Mouse (Mus musculus) T-cell, adult 2 months (primary cell): ENCODE measurements around the gene Plac8.
A peak's percentile ranks its signal among the peaks of the same experiment; 100 is the strongest.

ENCODE experiments used
- DNase-seq: peaks from one replicate; pipeline ENCODE4 v3.0.0; 2022; ENCODE audit warnings: low spot score

The Plac8 gene

GRCm38 (mm10) chr5:100572069-100572468 is at the start of gene Plac8:
TSS of gene Plac8 (minus strand) at chr5:100572245.
- peak; percentile 9 for DNase-seq

- peak; percentile 47 for DNase-seq
Measured at GRCm38 (mm10) chr5:100620952-100621351, 48.9 kb upstream of the Plac8 start.

DNA sequence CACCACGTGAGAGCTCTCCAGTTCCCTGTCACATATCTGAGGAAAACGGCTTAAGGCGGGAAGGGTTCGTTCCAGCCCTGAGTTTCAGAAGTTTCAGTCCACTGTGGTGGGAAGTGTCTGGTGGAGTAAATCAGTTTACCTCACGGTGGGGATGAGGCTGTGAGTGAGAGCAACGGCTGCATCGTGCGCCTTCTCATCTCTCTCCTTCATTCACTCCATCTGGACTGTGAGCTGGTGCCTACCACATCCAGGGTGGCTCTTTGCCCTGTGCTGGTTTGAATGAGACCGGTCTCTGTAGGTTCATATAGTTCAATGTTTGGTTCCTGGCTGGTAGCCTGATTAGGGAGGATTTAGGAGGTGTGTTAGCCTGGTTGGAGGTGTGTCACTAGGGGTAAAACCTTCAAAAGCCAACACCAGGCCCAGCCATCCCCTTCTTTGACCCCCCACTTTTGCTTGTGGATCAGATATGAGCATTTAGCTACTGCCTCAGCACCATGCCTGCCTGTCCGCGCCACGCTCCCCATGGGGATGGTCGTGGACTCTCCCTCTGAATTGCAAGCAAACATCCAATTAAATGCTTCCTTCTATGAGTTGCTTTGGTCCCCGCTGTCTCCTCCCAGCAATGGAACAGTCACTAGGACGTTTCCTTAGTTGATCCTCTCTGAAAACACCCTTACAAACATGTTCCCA is 47.7 kb upstream of the Plac8 start:
- no peak for DNase-seq

DNA sequence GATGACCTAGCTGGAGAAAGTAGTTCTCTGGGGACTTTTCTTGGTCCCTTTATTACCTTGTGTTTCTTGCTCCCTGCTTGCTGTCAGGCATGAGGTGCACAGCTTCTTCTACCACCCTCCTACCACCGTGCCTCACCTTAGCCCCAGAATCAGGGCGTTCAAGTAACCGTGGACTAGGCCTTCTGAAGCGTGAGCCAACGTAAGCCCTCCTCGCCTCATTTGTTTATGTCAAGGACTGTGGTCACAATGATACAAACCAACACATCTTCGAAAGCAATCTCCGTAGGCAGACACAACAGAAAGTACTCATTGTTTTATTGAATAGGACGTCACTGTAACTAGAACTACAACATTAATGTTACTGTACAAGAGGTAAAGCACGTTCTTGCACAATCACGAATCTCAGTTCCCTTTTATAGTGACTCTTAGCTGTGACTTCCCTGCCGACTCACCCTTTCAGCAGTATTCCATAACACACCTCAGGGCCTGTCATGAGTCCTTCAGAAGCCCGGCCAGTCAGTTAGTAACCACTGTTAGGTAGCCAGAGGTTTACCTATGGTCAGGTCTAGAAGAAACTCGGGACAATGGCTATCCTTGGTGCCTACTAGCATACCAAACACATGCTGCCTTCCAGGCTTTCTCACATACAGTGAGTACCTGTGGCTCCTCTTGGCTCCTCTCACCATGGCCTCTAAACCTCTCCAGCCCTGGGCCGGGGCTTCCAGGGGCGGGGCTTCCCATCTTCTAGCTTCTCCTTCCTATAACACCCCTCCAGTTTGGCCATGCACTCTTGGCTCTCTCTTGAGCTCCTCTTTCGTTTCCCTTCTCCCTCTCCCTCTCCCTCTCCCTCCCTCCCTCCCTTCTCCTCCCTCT is 42.1 kb upstream of the Plac8 start:
- DNase-seq: no peak

- DNase-seq: no peak
Measured at GRCm38 (mm10) chr5:100607868-100608267, 35.8 kb upstream of the Plac8 start.

DNA sequence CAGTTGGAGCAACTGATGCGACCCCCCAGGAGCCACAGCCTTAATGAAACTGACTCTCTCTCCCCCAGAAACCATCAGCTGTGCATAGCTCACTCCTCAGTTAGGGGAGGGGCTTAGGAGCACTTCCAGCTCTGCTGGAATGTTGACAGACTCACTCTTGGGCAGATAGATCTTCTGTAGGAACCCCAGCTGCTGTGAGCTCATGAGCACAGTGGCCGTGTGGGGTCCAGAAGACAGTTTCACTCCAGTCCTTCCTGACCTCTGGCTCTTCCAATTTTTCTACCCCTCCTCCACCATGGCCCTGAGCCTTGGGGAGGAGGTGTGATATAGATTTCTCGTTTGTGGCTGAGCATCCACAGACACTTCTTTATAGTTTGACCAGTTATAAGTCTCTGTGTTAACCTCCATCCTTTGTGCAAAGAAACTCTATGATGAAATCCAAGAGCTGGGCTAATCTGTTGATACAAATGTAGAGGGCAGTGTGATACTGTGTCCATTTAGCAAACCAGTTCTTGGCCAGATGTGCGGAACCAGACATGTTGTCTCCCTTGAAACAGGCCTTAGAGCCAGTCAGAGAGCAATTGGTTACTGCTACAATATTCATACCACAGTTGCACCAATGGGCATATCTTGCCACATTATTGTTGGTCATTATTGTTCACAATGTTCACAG is 35.2 kb upstream of the Plac8 start:
- DNase-seq: no peak

GRCm38 (mm10) chr5:100605828-100606229 is 33.8 kb upstream of the Plac8 start:
- no peak for DNase-seq

- no peak for DNase-seq
Measured at GRCm38 (mm10) chr5:100604061-100604460, 32.0 kb upstream of the Plac8 start.

DNA sequence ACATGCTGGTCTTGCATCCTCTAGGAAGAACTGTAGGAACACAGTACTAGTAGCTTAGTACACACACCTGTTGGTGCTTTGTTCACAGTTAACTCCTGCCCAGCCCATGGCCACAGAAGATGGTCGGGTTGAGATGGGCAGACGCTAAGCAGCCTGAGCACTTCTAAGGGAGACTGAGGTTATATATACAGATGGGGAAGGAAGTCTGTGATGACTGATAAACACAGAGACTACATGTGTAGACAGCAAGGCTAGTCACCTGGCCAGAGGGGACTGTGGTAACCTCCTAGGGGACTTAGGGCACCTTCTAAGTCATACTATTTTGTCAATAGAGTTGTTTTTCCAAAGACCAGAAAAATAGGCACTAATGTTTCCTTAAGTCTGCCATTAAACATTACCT is 29.8 kb upstream of the Plac8 start:
- no peak for DNase-seq

DNA sequence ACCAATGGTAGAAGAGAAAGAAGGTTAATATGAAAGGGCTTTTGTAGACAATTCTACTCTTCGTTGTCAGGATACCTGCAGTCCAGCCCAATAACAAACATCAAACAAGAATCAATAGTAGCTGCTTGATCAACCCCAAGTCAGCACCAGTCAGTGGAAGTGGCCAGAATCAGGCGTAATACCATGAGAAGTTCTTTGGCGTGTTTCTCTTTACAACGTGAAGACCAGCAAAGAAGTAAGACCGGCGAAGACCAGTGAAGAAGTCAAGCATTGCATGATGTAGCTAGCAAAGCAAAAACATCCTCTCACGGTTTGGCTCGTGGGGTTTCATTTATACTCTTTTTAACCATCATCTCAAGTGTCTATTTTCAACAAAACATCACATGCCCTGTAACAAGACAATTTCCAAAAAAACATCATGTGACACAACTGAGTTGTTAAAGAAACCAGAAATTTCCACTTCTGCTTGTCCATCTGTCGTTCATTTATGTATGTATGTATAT is 27.0 kb upstream of the Plac8 start:
- no peak for DNase-seq

DNA sequence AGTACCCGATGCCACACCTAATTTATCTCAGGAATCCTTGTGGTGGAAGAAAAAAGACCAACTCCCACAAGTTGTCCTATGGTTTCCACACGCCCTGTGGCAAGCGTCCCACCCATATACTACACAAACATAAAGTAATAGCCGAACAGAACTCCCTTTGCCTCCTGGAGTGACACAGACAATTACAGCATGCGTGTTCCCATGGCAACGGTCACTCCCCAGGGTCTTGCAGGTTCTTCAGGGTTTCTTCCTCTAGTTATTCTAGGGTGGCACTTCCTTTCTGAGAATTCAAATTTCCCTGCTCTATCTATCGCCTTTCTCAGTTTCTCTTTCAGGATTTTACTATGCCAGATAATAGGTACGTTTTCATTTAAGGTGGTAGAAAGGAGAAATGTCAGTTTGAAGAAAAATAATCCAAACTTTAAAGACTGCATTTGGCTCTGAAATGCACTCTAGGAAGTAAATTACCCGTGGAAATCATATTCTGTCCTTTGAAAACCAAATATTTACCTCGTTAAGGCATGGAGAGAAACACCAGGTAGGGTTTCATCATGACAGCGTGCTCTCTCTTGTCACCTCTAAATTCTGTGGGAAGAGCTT is 25.9 kb upstream of the Plac8 start:
- DNase-seq: peak; percentile 37

DNA sequence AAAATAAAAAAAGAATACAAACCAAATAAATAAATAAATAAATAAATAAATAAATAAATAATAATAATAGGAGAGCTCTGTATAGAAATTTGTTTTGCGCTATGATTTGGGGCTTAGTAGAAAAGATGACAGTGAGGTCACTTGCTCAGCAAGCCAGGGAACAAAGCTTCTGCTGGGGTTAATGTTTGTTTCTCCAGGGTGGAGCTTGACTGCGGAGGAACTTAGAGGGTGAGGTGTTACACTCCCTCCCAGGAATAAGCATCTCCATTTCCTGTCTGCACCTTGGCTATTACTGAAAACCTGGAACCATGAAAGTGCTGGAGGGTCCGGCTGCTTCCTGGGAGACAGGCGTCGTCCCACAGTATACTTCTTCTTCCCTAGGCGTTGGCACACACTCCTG is 24.0 kb upstream of the Plac8 start:
- no peak for DNase-seq

GRCm38 (mm10) chr5:100594803-100595467 is 22.9 kb upstream of the Plac8 start:
- no peak for DNase-seq

DNA sequence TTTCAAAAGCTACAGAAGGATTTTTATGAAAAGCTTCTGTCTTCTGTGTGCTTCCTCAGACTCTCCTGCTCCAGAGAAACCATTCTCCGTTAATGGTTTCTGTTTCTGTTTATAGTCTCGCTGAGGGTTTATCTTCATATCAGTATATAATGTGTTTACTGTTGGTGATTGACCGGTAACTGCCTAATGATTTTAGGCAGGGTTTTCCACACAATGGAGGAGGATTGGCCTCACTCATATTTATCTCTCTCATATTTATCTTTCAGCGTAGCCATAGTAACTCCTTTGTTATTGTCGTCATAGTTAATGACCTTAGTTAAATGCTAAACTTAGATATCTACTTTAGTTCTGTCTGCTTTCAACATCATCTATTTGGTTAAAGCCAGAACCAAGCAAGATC is 18.5 kb upstream of the Plac8 start:
- DNase-seq: no peak

- no peak for DNase-seq
Measured at GRCm38 (mm10) chr5:100587626-100588025, 15.6 kb upstream of the Plac8 start.

- no peak for DNase-seq
Measured at GRCm38 (mm10) chr5:100587136-100587535, 15.1 kb upstream of the Plac8 start.

DNA sequence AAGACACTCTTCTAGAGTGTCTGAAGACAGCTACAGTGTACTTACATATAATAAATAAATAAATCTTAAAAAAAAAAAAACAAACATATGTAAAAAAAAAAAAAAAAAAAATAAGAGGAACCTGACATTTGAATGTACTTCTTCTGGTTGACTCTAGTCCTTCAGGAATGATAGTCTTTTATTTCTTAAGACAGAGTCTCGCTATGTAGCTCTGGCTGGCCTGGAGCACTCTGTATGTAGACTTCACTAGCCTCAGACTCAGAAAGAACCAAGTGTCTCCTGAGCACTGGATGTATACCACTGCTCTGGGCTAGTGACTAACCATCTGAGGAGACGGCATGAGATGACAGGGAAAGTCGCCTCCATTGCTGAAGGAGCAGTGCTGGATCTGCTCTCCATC is 13.6 kb upstream of the Plac8 start:
- DNase-seq: no peak

GRCm38 (mm10) chr5:100585206-100585644 is 13.2 kb upstream of the Plac8 start:
- peak; percentile 82 for DNase-seq

DNA sequence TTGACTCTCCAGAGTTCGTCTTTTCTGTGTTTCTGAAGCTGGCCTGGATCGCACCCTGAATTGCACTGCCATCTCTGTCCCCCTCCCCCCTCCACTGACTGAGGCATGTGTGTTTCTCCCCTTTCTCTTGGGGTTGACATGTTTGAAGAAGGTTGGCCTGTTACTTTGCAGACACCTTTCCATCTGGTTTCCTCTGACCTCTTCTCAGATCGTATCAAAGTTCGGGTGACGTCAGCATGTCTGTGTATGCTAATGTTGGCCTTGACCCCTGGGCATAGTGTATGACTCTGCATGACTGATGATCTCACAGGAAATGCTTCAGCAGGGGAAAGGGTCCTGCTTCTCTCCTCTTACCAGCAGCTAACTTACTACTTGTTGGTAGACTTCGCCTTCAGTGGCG is 11.0 kb upstream of the Plac8 start:
- peak; percentile 27 for DNase-seq

DNA sequence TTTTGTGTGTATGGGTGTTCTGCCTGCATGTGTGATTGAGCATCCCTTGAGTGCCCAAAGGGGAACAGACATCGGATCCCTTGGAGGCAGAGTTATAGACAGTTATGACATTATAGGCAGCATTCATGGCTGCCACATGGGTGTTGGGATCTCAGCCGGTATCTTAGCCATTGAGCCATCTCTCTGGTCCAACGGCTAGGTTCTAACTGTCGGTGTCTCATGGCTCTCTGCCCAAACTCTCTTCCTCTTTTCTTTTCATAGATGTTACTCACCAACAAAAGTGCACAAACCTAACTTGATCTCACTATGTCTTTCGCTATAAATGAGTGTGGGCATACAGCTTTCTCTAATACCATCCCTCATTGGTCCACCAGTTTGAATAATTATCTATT is 10.4 kb upstream of the Plac8 start:
- no peak for DNase-seq

DNA sequence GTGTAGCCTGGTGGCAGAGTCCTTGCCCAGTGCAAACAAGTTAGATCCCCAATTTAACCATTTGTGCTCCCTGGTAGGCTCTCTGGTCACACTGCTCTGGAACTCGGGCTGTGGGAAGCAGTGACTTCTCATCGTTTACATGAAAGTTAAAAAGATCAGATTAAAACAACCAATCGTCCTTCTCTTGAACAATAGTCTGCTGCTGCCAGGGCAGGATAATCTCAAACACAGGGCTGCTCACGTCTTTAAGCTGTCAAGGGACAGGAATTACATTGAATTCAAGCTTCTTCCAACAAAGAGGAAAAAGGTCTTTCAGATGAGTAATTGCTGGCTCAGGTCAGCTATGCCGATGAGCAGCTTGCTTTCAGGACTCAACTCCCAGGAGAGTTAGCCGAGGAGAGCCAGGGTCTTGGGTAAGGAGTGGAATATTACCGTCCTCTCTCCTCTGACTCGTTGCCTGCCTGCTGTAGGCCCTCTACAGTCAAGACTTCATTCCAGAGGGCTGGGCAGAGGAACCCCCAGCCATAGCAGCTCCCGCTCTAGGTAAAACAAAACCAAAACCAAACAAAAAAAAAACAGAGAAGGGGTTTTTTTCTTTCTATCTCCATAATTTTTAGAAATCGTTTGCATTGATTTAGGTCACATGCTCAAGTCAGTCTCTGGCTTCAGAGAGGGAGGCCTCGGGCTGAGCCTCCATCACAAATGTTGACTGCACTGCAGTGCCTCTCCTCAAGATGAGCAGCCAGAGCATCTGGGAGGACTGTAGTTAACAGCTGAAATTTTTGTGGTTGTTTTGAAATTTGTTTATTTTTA is 9.8 kb upstream of the Plac8 start:
- DNase-seq: no peak
